Mouse (Mus musculus): ENCODE data around the gene Gm2115.

The Gm2115 gene

GRCm38 (mm10) chr7:84586360-84587100 is 57.8 kb downstream of the Gm2115 start:
- DNase-seq (ENCODE audit: low spot score in 2 of 2), result no peak

DNA sequence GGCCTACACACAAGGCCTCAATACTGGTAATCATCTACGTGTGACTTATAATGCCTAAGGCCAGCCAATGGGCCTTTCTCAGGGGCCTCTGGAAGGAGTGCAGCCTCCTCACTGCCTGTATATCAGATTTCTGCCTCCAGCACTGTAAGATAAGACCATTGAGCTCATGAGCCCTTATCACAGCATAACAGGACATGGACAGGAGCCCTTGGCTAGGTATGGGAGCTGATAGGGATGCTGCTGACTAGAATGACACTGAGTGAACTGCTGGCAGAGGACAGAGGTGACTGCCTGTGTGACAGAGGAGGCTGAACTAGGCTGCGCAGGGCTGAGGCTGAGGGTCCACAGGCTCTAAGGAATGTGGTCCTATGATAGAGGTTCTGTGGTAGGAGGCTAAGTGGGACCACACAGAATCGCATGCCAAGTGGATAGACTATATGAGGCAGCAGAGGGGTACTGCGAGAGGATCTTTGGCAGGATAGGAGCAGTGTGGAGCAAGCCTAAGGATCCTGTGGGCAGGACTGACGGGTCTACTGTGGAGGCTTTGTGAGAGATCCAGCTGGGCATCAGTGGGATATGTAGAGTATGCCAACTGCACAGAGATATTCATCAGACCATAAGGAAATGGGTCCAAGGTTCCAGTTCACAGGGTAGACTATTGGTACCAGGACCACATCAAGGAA is 58.5 kb downstream of the Gm2115 start:
- DNase-seq (ENCODE audit: low spot score in 2 of 2), result no peak

- no peak for DNase-seq (ENCODE audit: low spot score in 2 of 2)
Observed at GRCm38 (mm10) chr7:84590622-84591021, 61.9 kb downstream of the Gm2115 start.

DNA sequence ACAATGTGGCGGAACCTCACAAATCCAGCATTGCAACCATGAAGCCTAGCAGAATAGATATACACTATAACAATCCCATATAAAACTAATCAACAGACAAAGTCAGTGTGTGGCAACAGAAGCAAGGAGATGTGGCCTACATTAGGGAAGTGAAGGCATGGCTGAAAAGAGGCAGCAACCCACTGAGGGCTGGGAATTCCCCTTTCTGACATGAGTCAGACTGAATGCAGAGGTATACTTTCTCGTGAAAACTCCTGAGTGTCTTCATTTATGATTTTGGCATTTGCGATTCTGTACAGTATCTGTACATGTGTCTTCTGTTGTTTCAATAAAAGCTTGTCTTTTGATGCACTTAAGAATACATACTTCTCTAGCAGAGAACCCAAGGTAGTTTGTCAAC is 62.6 kb downstream of the Gm2115 start:
- DNase-seq (ENCODE audit: low spot score in 2 of 2), result no peak

GRCm38 (mm10) chr7:84594087-84594916 is 65.5 kb downstream of the Gm2115 start:
- DNase-seq (ENCODE audit: low spot score in 2 of 2), result peak; percentile 33 to 34

DNA sequence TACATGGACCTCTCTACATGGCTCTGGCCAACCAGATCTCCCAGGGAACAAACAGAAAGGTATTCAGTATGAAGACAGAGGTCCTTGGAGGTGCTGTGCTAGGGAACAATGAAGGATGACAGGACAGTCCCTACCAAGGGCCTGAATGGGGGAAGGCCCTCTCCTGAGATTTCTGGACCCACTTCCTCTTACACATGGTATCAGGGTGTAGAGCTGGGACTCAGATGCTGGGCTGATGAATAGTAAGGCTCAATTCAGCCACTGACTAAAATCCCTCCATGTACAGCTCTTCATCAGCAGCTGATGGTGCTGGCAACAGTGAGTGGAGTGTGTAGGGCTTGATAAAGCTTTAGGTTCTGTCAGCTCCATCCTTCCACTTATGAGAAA is 66.2 kb downstream of the Gm2115 start:
- DNase-seq (ENCODE audit: low spot score in 2 of 2), result no peak

DNA sequence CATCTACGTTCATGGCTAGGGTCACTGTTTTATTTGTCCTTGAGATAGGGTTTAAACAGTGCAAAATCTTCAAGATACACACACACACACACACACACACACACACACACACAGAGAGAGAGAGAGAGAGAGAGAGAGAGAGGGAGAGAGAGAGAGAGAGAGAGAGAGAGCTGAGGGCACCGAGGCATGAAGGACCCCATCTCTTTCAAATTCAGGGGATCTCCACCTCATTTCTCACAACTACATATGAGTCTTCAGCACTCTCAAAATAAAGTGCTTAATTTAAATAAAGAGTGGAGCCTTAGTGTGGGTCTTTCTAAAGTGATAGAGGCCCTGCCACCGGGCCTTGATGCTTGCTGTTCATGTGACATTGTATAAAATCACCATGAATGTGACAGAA is 67.2 kb downstream of the Gm2115 start:
- no peak for DNase-seq (ENCODE audit: low spot score in 2 of 2)

DNA sequence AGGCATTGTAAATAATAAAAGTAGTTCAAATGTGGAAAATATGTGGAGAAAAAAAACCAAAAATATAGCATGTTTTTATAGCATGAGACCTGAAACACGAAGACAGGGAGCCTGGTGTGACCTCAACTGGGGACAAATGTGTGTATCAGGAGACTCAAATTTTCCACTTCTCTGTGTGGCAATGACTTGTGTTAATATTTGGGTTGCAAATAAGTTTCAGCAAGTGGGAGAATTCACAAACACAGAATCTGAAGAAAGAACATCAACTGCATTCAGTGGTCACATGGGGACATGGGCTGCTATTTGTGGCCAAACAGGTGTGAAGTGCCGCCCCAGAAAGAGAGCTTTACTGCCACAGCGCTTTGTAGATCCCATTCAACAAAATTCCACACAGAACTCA is 67.9 kb downstream of the Gm2115 start:
- no peak for DNase-seq (ENCODE audit: low spot score in 2 of 2)

DNA sequence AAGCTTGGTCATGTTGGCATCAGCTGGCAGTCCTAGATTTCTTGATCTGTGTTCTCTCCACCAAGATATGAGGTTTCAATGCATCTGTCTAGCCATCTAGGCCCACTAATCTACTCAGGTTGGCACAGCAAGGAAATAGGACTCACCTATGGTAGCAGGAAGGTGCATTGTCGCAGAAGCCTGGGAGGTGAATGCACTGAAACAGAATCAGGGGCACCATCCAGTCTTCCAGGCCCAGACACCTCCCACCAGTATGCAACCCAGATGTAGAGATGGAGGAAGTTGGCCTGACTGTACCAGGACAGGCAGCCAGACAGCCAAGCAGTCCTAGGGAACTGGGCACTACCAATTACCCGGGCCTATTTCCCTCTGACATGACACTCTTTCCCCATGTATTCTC is 71.9 kb downstream of the Gm2115 start:
- DNase-seq (ENCODE audit: low spot score in 2 of 2), result no peak

DNA sequence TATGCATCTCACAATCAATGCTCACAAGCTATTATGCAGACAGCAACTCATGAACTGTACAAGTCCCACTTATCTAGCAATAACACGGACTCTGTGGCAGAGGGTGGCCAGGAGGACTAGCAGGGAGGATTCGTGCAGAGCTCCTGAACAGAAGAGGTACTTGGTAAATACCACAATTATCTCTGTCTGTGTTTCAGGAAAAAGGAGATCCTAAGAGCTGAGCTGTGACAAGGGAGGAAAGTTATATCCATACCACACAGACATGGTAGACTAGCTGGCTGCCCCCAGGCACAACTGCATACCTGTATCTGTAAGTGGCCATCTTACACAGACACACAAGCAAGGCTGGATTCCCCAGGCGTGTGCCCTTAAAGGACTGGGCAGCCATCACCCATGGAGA is 72.6 kb downstream of the Gm2115 start:
- no peak for DNase-seq (ENCODE audit: low spot score in 2 of 2)

DNA sequence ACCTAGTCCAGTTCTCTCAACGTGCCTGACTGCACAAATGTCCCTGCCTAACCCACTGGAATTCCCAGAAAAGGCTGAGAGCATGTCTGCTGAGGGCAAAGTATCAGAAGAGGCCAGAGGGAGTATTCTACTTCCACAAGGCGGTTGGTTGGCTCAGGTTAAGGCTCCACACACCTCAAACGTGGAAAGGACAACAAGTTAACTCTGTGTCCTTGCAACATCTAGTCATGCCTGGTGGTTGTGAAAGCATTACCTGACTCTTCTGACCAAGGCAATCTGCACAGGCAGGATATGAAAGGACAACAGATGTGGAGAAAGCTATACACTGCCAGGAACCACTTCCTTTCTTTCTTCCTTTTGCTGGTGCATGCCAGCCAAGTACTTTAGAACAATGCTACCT is 75.7 kb downstream of the Gm2115 start:
- no peak for DNase-seq (ENCODE audit: low spot score in 2 of 2)

GRCm38 (mm10) chr7:84605033-84605687 is 76.4 kb downstream of the Gm2115 start:
- no peak for DNase-seq (ENCODE audit: low spot score in 2 of 2)

DNA sequence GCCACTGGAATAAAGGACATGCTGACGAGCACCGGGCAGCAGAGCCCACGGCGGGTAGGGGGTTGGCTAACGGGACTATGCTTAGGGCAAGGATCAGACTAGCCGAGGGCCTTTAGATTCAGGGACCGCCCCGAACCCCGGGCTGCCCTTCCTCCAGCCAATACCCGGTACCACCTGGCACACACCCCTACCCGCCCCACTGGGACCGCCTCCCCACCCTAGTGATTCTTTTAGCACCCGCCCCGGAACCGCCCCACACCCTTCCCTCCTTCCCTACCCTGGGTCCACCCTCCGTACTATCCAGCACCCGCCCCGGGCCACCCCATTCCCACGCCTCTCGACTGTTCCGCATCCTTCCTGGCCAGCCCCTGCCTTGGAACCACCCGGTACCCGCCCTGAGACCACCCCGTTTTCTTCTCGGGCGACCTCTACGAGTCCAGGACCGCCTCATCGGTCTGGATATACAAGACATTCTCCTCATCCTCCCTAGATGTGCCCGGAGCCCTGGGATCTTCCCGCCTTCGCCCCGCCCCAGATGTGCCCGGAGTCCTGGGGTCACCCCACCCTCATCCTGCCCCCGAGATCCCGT is 77.0 kb downstream of the Gm2115 start:
- peak; percentile 75 to 79 for DNase-seq (ENCODE audit: low spot score in 2 of 2)

GRCm38 (mm10) chr7:84606293-84606749 is 77.6 kb downstream of the Gm2115 start, which contains the start of gene Fah:
Gene Fah, minus strand, starts transcription at chr7:84606722.
- peak; percentile 13 to 21 for DNase-seq (ENCODE audit: low spot score in 2 of 2)

GRCm38 (mm10) chr7:84611609-84612008 is 82.9 kb downstream of the Gm2115 start:
- no peak for DNase-seq (ENCODE audit: low spot score in 2 of 2)

GRCm38 (mm10) chr7:84612445-84612844 is 83.7 kb downstream of the Gm2115 start:
- no peak for DNase-seq (ENCODE audit: low spot score in 2 of 2)

DNA sequence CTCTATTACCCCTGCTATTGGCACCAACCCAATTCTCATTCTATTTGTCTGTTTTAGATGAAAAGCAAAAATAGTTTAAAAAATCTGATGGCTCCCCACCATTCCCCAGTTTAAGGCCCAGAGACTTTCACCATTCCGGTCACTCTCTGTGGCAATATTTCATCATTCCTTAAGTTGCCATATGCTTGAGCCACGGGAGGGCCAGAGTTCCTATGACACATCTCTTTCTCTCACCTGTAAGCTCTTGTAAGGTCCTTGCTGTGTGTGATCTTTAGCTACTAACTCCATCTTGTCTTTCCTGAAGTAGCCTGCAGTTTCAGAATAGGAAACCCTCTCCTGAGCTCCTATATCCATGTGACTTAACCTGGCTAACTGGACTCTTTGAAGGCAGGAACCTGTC is 90.2 kb downstream of the Gm2115 start:
- DNase-seq (ENCODE audit: low spot score in 2 of 2), result no peak

- no peak for DNase-seq (ENCODE audit: low spot score in 2 of 2)
Observed at GRCm38 (mm10) chr7:84620956-84621355, 92.2 kb downstream of the Gm2115 start.

DNA sequence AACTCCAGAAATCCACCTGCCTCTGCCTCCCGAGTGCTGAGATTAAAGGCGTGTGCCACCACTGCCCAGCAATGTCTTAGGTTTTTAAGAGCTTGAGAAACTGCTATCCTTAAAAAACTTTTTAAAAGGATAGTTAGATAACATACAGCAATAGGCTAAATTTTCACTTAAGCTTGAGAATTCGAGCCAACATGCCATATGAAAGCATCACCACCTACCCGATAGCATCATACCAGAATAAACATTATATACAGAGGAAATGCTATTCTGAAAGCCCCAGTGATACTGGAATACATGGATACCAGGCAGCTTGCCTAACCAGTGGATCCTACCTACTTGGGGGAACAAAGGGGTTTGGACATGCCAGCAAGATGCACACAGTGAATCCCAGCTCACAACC is 95.0 kb downstream of the Gm2115 start:
- peak in 1 of 2 experiments; percentile 8 for DNase-seq (ENCODE audit: low spot score in 2 of 2)

DNA sequence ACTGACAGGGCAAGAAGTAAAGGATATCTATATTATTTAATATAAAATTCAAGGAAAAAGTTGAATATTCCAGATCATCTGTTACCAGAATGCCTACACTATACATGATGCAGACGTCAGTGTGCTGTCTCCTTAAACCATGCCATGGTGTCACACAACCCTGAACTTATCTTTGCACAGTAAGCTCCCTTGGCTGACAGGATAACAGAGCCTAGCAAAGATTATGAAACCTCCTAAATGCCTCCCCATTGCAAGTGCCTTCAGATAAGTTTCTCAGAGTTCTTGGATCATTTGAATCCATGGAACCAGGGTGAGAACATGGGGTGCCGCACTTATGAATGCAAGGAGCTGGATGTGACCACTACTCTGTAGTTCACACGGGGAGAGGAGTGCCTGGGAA is 103.1 kb downstream of the Gm2115 start:
- DNase-seq (ENCODE audit: low spot score in 2 of 2), result no peak
